Mouse (Mus musculus): ENCODE results near the gene Plcb2. TPM values are rescaled to one million over a fixed set of nuclear protein-coding genes. Genes with fewer than 3 reads are reported as not detected.

Gene Plcb2
- polyA plus RNA-seq, 1 experiment from 2014 or later: 0.03 TPM

DNA sequence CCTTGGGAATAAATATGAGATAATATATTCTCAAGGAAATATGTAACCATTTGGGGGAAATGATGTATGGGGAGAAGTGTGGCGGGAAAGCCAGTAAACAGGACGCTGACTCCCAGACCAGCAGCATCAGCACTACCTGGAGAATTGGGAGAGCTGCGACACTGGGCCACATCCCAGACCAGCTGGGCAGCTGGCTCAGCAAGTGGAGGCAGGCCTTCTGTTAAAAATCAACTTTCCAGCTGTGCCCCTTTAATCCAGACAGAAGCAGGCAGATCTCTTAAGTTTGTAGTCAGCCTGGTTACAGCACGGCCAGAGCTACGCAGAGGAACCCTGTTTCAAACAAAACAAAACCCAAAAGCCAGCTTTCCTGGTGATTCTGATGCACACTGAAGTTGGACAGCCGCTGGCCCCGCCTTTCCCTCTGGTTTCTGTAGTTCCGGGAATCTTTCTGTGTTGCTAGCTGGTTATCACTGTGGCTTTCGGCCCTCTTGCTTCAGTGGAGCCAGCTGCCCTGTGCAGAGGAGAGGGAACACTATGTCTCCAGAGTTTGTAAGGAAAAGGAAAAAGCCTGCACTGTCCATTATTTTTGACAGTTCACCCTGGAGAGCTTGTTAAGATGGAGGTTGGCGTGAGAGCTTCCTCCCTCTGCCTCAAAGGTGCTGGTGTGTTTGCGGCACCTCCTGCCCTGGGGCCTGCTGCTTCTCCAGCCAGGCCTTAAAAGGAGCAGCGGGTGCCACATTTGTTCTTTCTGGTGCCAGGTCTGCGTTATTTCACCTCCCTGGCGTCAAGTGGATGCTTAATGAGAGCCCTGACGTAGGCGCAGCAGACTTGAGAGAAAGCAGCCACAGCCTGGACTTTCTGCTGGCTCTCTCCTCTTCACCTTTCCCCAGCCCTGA lies 23.9 kb upstream of the Plcb2 start:
- DNase-seq (ENCODE audit: low read depth, low spot score): no peak
- CTCF ChIA-PET: no interaction called here
- no peaks in the 10 kb centered on the region for H3K27me3 ChIP-seq
- in situ Hi-C loops (cut with MboI; ENCODE audit: low pct_unique_long_range_greater_than_20kb): no loop called here
- no peak for TF ChIP-seq CTCF (IDR thresholded peaks at IDR 0.05)
- ATAC-seq: no peak
- POLR2A ChIA-PET: no interaction called here

DNA sequence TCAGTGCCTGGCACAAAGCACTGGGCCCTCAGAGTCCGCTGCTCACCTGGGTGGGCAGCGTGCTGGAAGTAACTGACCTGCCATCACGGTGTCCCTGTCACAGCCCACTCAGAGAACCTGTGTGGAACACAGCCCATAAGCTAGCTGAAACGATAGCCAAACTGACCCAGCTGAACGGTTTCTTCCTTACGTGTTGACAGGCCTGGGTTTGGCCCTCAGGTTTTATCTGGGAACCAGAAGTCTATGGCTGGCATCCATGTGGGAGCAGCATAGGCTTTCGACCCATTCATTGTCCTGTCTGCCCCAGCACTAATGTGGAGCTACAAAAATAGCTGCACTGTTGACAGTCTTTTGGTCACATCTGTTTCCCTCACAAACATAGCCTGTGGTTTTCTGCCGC lies 22.2 kb upstream of the Plcb2 start:
- no peaks in the 10 kb centered on the region for H3K27me3 ChIP-seq
- ATAC-seq (no peak), DNase-seq (ENCODE audit: low read depth, low spot score) (no peak)
- in situ Hi-C loops (cut with MboI; ENCODE audit: low pct_unique_long_range_greater_than_20kb): no loop called here
- CTCF ChIA-PET: interaction anchor here (1.2 to 5.1 kb wide), 3 partner anchors 9 to 112 kb away, joined by 3 to 34 read pairs (median 3); partner anchors contain the start of gene Ccdc9b
- POLR2A ChIA-PET: interaction anchor here (1.8 kb wide), 1 partner anchor 10 kb away, joined by 5 read pairs; no protein-coding TSS in a partner anchor
- no peak for TF ChIP-seq CTCF (IDR thresholded peaks at IDR 0.05)

- in situ Hi-C loops (cut with MboI; ENCODE audit: low pct_unique_long_range_greater_than_20kb): loop anchor here (25.0 kb wide), 1 partner anchor 262 kb away; the partner anchor contains the start of gene Srp14
- POLR2A ChIA-PET: interaction anchor here (0.9 to 1.8 kb wide), 3 partner anchors 11 to 14 kb away, joined by 3 to 5 read pairs (median 4); partner anchors contain the start of gene Ccdc9b
- DNase-seq (ENCODE audit: low read depth, low spot score) (no peak), ATAC-seq (no peak)
- CTCF ChIA-PET: interaction anchor here (1.2 to 5.1 kb wide), 3 partner anchors 10 to 111 kb away, joined by 3 to 34 read pairs (median 3); partner anchors contain the start of gene Ccdc9b
- H3K27me3 ChIP-seq: no peaks in the 10 kb centered on the region
- no peak for TF ChIP-seq CTCF (IDR thresholded peaks at IDR 0.05)
Measured at GRCm38 (mm10) chr2:118749341-118749884, 21.2 kb upstream of the Plcb2 start.

GRCm38 (mm10) chr2:118747301-118747960 lies 19.2 kb upstream of the Plcb2 start:
- DNase-seq (ENCODE audit: low read depth, low spot score): no peak
- no peak for TF ChIP-seq CTCF (IDR thresholded peaks at IDR 0.05)
- ATAC-seq: no peak
- H3K27me3 ChIP-seq: no peaks in the 10 kb centered on the region
- in situ Hi-C loops (cut with MboI; ENCODE audit: low pct_unique_long_range_greater_than_20kb): loop anchor here (25.0 kb wide), 1 partner anchor 260 kb away; the partner anchor contains the start of gene Srp14
- POLR2A ChIA-PET: interaction anchor here (0.7 to 1.9 kb wide), 3 partner anchors 12 to 115 kb away, joined by 4 to 10 read pairs (median 6); partner anchors contain the start of gene Ccdc9b
- CTCF ChIA-PET: interaction anchor here (5.1 kb wide), 1 partner anchor 12 kb away, joined by 34 read pairs; the partner anchor contains the start of gene Ccdc9b

- TF ChIP-seq CTCF (IDR thresholded peaks at IDR 0.05): no peak
- CTCF ChIA-PET: interaction anchor here (1.0 to 5.1 kb wide), 2 partner anchors 14 to 16 kb away, joined by 3 to 34 read pairs; partner anchors contain the start of gene Ccdc9b
- no peak for DNase-seq (ENCODE audit: low read depth, low spot score)
- in situ Hi-C loops (cut with MboI; ENCODE audit: low pct_unique_long_range_greater_than_20kb): loop anchor here (25.0 kb wide), 1 partner anchor 259 kb away; the partner anchor contains the start of gene Srp14
- peak; percentile 23 for ATAC-seq
- H3K27me3 ChIP-seq: peaks cover 5% of the 10 kb centered on the region
- POLR2A ChIA-PET: interaction anchor here (0.7 to 1.9 kb wide), 5 partner anchors 8 to 116 kb away, joined by 4 to 10 read pairs (median 4); partner anchors contain the start of gene Ccdc9b
Measured at GRCm38 (mm10) chr2:118745915-118746901, 18.0 kb upstream of the Plcb2 start.

DNA sequence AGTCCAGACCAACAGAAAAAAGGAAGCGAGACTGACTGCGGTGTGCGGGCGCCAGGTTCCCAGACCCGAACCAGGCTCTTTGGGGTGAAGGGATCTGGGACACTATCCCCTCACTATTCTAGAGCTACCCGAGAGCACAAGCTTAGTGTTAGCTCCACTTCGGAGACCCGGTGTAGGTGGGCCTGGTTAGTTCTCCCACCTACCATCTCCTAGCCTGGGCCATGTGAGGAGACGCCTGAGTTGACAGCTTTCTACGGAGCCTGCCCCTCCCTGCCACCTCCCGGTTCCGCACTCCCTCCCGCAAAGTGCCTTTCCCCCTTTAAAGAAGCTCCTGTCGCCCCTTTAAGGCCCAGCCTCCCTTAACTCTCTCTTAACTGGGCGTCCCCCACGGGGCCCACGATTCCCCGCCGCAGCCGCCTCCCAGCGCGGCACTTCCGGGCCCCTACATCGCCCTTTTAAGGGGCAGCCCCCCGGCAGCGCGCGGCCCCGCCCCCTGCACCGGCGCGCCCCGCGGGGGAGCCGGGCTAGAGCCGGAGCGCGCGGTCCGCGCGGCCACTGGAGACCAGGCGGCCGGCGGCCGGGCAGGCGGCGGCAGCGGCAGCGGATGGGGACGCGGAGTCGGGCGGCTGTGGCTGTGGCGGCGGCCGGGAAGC lies 17.1 kb upstream of the Plcb2 start, which contains the start of gene Inafm2:
Inafm2 (plus strand) TSS at position 527 of the 653 bp plus-strand sequence.
- H3K27me3 ChIP-seq: peaks cover 5% of the 10 kb centered on the region
- in situ Hi-C loops (cut with MboI; ENCODE audit: low pct_unique_long_range_greater_than_20kb): loop anchor here (25.0 kb wide), 1 partner anchor 258 kb away; the partner anchor contains the start of gene Srp14
- no peak for DNase-seq (ENCODE audit: low read depth, low spot score)
- ChIA-PET POLR2A (interaction anchor here (0.7 to 1.1 kb wide), 4 partner anchors 9 to 19 kb away, joined by 3 to 4 read pairs (median 4); no protein-coding TSS in a partner anchor), CTCF (interaction anchor here (1.0 kb wide), 1 partner anchor 17 kb away, joined by 3 read pairs; the partner anchor contains the start of gene Ccdc9b)
- no peak for TF ChIP-seq CTCF (IDR thresholded peaks at IDR 0.05)
- ATAC-seq: peak; percentile 86

GRCm38 (mm10) chr2:118744621-118745020 lies 16.4 kb upstream of the Plcb2 start:
- ChIA-PET POLR2A (interaction anchor here (1.1 kb wide), 2 partner anchors 10 to 19 kb away, joined by 4 read pairs; no protein-coding TSS in a partner anchor), CTCF (no interaction called here)
- no peak for ATAC-seq
- in situ Hi-C loops (cut with MboI; ENCODE audit: low pct_unique_long_range_greater_than_20kb): loop anchor here (25.0 kb wide), 1 partner anchor 257 kb away; the partner anchor contains the start of gene Srp14
- DNase-seq (ENCODE audit: low read depth, low spot score): no peak
- peaks cover 5% of the 10 kb centered on the region for H3K27me3 ChIP-seq
- TF ChIP-seq CTCF (IDR thresholded peaks at IDR 0.05): no peak

- peak; percentile 90 for TF ChIP-seq CTCF (IDR thresholded peaks at IDR 0.05)
- H3K27me3 ChIP-seq: peaks cover 5% of the 10 kb centered on the region
- in situ Hi-C loops (cut with MboI; ENCODE audit: low pct_unique_long_range_greater_than_20kb): loop anchor here (25.0 kb wide), 1 partner anchor 256 kb away; the partner anchor contains the start of gene Srp14
- no peak for ATAC-seq
- ChIA-PET POLR2A (no interaction called here), CTCF (interaction anchor here (0.5 to 2.0 kb wide), 9 partner anchors 10 to 140 kb away, joined by 3 to 9 read pairs (median 3); no protein-coding TSS in a partner anchor)
- DNase-seq (ENCODE audit: low read depth, low spot score): no peak
Measured at GRCm38 (mm10) chr2:118743261-118743943, 15.2 kb upstream of the Plcb2 start.
